Mouse (Mus musculus) midbrain, embryonic 14.5 days (tissue): Measurements from ENCODE around the gene Dclk1. TPM values are rescaled to one million over a fixed set of nuclear protein-coding genes. Genes with fewer than 3 reads are reported as not detected.
"Not testable (repeated sequence)": the region's sequence is repeated elsewhere in the genome, so short reads cannot be mapped to it uniquely, and the experiment has no call there.

Source experiments
- ATAC-seq: fragments of 200-750 bp; cut with Nextera tagmentation; 2 replicates; pipeline ENCODE4 v1.8.0; 2017; ENCODE audit warnings: moderate number of reproducible peaks, moderate library complexity; ENCODE audit not compliant: low FRiP score, low TSS enrichment
- DNase-seq: peaks from one replicate; pipeline ENCODE4 v3.0.0-alpha.2; 2015
- H3K27ac ChIP-seq: fragments of 300-500 bp; sonication (generic); replicated peaks from 2 replicates; pipeline ENCODE4 v1.5.1; 2014; ENCODE audit warnings: mild to moderate bottlenecking, low read depth, low read length, moderate library complexity
- H3K27me3 ChIP-seq: fragments of 300-500 bp; sonication (generic); 2 replicates; pipeline ENCODE4 v1.6.1; 2014; ENCODE audit warnings: low read length, control low read depth, mixed read lengths; ENCODE audit not compliant: control insufficient read depth, insufficient read depth
- H3K36me3 ChIP-seq: fragments of 300-500 bp; sonication (generic); 2 replicates; pipeline ENCODE4 v1.6.1; 2014; ENCODE audit warnings: low read length, control low read depth; ENCODE audit not compliant: control insufficient read depth, insufficient read depth
- H3K4me1 ChIP-seq: fragments of 300-500 bp; sonication (generic); 2 replicates; pipeline ENCODE4 v1.6.1; 2014; ENCODE audit warnings: mild to moderate bottlenecking, antibody characterized with exemption, low read length, control low read depth; ENCODE audit not compliant: control insufficient read depth, insufficient read depth
- H3K4me2 ChIP-seq: fragments of 300-500 bp; sonication (generic); 2 replicates; pipeline ENCODE4 v1.6.1; 2014; ENCODE audit warnings: mild to moderate bottlenecking, low read length, moderate library complexity
- H3K4me3 ChIP-seq: fragments of 300-500 bp; sonication (generic); replicated peaks from 2 replicates; pipeline ENCODE4 v1.5.1; 2014; ENCODE audit warnings: low read depth, low read length
- H3K9ac ChIP-seq: fragments of 300-500 bp; sonication (generic); replicated peaks from 2 replicates; pipeline ENCODE4 v1.6.1; 2014; ENCODE audit warnings: mild to moderate bottlenecking, low read length, moderate library complexity
- H3K9me3 ChIP-seq: fragments of 300-500 bp; sonication (generic); 2 replicates; pipeline ENCODE4 v1.6.1; 2016; ENCODE audit warnings: low read length, control low read depth, mixed read lengths; ENCODE audit not compliant: control insufficient read depth
- WGBS: fragments of 180-500 bp; shearing (Covaris S2); extraction: QIAGEN DNeasy Blood & Tissue Kit; methylation state at CpG from one replicate; pipeline ENCODE4 v1.1.7; 2014; 5-methylcytosine and 5-hydroxymethylcytosine counted together
- polyA plus RNA-seq: library from polyadenylated mRNA; unstranded; fragments of >200 nt; fragmentation: Nextera tagmentation; extraction: Ambion mirVana; gene quantifications from 2 replicates; pipeline ENCODE4 v1.2.1, GENCODE M21; 2014

Dclk1 gene
- 278 and 323 TPM in 2 replicates for polyA plus RNA-seq

- H3K4me2 ChIP-seq, result peak within 1 kb of the TSS; percentile 71
- H3K9me3 ChIP-seq, result no peaks in the 10 kb centered on the region
- H3K4me1 ChIP-seq, result peaks cover 21% of the 10 kb centered on the region
- peak within 1 kb of the TSS; percentile 99 for H3K9ac ChIP-seq
- WGBS, result 32% methylated on average over 10 of the region's 10 CpGs
- peak within 1 kb of the TSS; percentile 84 for H3K4me3 ChIP-seq
- H3K27ac ChIP-seq, result peak within 1 kb of the TSS; percentile 99
- H3K36me3 ChIP-seq, result no peaks in the 10 kb centered on the region
- no peaks in the 10 kb centered on the region for H3K27me3 ChIP-seq
- ATAC-seq (no peak; the same call in 1 of the 2 replicates), DNase-seq (no peak)
Measured at GRCm38 (mm10) chr3:55241730-55242421, at the start of gene Dclk1. Dclk1 (plus strand) TSS chr3:55242364.

- Histone ChIP-seq H3K4me3 (no peak overlapping the region), H3K9me3 (no peaks in the 10 kb centered on the region), H3K27me3 (no peaks in the 10 kb centered on the region), H3K4me1 (no peaks in the 10 kb centered on the region), H3K27ac (no peak overlapping the region), H3K9ac (no peak overlapping the region), H3K36me3 (no peaks in the 10 kb centered on the region), H3K4me2 (no peak overlapping the region)
- ATAC-seq (no peak), DNase-seq (no peak)
- 63% methylated on average over 2 of the region's 2 CpGs for WGBS
Measured at GRCm38 (mm10) chr3:55193351-55193750, 48.8 kb upstream of the Dclk1 start.

GRCm38 (mm10) chr3:55194792-55195191, 47.4 kb upstream of the Dclk1 start:
- DNase-seq, result no peak
- H3K36me3 ChIP-seq, result no peaks in the 10 kb centered on the region
- H3K9me3 ChIP-seq, result no peaks in the 10 kb centered on the region
- no peaks in the 10 kb centered on the region for H3K27me3 ChIP-seq
- no peak overlapping the region for H3K9ac ChIP-seq
- H3K4me1 ChIP-seq, result no peaks in the 10 kb centered on the region
- no peak for ATAC-seq
- no peak overlapping the region for H3K4me3 ChIP-seq
- H3K4me2 ChIP-seq, result no peak overlapping the region
- 42% methylated on average over 8 of the region's 8 CpGs for WGBS
- H3K27ac ChIP-seq, result no peak overlapping the region; the same call in 1 of the 2 replicates

- Histone ChIP-seq H3K9ac (no peak overlapping the region), H3K27me3 (no peaks in the 10 kb centered on the region), H3K9me3 (no peaks in the 10 kb centered on the region), H3K36me3 (no peaks in the 10 kb centered on the region), H3K4me1 (no peaks in the 10 kb centered on the region), H3K4me3 (no peak overlapping the region), H3K27ac (no peak overlapping the region), H3K4me2 (no peak overlapping the region)
- WGBS, result 90% methylated on average over 5 of the region's 5 CpGs
- ATAC-seq (no peak), DNase-seq (no peak)
Measured at GRCm38 (mm10) chr3:55195581-55196327, 46.4 kb upstream of the Dclk1 start.

GRCm38 (mm10) chr3:55196328-55196710, 45.8 kb upstream of the Dclk1 start:
- no peak for ATAC-seq
- Histone ChIP-seq H3K27ac (no peak overlapping the region), H3K4me1 (no peaks in the 10 kb centered on the region), H3K9ac (no peak overlapping the region), H3K27me3 (no peaks in the 10 kb centered on the region), H3K4me3 (no peak overlapping the region), H3K4me2 (no peak overlapping the region), H3K36me3 (no peaks in the 10 kb centered on the region), H3K9me3 (no peaks in the 10 kb centered on the region)
- no peak for DNase-seq
- WGBS, result 90% methylated on average over 2 of the region's 2 CpGs

- H3K27me3 ChIP-seq, H3K4me2 ChIP-seq, H3K9ac ChIP-seq, H3K9me3 ChIP-seq, ATAC-seq, H3K4me3 ChIP-seq, H3K36me3 ChIP-seq, H3K27ac ChIP-seq, H3K4me1 ChIP-seq, DNase-seq: not testable (repeated sequence)
- WGBS, result 92% methylated on average over 11 of the region's 11 CpGs
Measured at GRCm38 (mm10) chr3:55203621-55204020, 38.5 kb upstream of the Dclk1 start.

- ATAC-seq, result no peak
- Histone ChIP-seq H3K27me3 (no peaks in the 10 kb centered on the region), H3K9me3 (no peaks in the 10 kb centered on the region), H3K27ac (no peak overlapping the region), H3K4me3 (no peak overlapping the region), H3K4me1 (no peaks in the 10 kb centered on the region), H3K4me2 (no peak overlapping the region), H3K9ac (no peak overlapping the region), H3K36me3 (no peaks in the 10 kb centered on the region)
- no peak for DNase-seq
- WGBS, result over 99% methylated on average over 2 of the region's 2 CpGs
Measured at GRCm38 (mm10) chr3:55206413-55206812, 35.8 kb upstream of the Dclk1 start.

GRCm38 (mm10) chr3:55207665-55208064, 34.5 kb upstream of the Dclk1 start:
- Histone ChIP-seq H3K36me3 (no peaks in the 10 kb centered on the region), H3K4me1 (0 out of 2 replicates have a peak, but pooled peaks cover 4% of the 10 kb centered on the region), H3K4me3 (no peak overlapping the region), H3K9ac (no peak overlapping the region), H3K4me2 (no peak overlapping the region), H3K27ac (no peak overlapping the region), H3K27me3 (no peaks in the 10 kb centered on the region), H3K9me3 (no peaks in the 10 kb centered on the region)
- DNase-seq (no peak), ATAC-seq (no peak)
- WGBS, result 43% methylated on average over 6 of the region's 6 CpGs

GRCm38 (mm10) chr3:55212254-55212653, 29.9 kb upstream of the Dclk1 start:
- Histone ChIP-seq H3K27ac (no peak overlapping the region), H3K9ac (no peak overlapping the region), H3K27me3 (no peaks in the 10 kb centered on the region), H3K4me3 (no peak overlapping the region), H3K36me3 (no peaks in the 10 kb centered on the region), H3K4me1 (peaks cover 17% of the 10 kb centered on the region), H3K4me2 (no peak overlapping the region), H3K9me3 (no peaks in the 10 kb centered on the region)
- WGBS, result 23% methylated on average over 2 of the region's 2 CpGs
- ATAC-seq, result no peak
- DNase-seq, result peak; percentile 28
